Mouse (Mus musculus): ENCODE data around the gene Srp14.

Srp14 gene

DNA sequence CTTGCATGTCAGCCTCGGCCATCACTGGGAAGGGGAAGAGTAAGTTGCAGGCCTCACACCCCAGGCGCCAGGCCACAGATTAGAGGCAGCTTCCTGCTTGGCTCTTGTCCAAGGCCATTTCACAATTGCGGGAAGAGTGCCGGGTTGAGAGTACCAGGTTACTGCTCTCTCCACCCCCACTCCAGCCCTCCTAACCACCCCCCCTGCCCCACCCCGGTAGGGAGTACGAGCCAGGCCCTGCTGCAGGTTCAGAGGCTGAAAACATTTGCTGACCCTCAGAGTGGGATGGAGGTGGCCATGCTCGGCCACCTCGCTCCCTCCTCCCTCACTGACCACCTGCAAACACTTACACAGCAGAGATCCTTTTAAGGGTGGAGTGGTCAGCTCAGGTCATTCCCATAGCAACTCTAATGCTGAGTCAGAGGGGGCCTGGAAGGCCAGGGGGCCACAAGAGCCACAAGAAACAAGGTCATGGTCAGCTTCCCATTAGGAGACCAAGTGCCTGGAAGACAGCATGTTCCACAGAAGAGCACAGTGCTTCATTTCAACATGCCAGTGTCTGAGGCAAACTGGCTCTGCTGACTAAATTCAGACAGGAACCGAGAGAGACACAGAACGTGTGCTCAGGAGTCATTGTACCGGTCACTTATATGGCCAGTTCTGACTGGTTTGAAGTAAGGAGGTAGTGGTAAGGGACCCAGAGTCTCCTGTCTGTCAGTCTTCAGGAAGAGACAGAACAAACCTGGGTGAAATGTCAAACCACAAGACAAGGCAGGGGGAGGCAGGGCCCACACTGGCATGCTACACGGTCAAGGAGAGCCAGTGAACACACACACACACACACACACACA lies 11.0 kb upstream of the Srp14 start:
- peak; percentile 43 for DNase-seq

DNA sequence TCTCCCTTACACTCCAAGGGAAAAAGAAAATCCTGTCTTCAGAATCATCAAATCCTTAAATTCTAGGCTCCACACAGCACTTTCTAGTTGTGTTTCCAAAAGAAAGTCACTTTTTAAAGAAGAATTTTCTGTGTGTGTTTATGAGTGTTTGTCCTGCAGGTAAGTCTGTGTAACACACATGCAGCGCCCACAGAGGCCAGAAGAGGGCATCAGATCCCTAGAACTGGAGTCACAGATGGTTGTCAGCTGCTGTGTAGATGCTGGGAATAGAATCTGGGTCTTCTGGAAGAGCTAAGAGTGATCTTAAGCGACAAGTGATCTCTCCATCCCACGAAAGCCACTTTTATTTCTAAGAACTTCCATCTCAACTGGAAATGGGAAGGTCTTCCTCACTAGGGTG lies 8.3 kb upstream of the Srp14 start:
- DNase-seq: no peak

DNA sequence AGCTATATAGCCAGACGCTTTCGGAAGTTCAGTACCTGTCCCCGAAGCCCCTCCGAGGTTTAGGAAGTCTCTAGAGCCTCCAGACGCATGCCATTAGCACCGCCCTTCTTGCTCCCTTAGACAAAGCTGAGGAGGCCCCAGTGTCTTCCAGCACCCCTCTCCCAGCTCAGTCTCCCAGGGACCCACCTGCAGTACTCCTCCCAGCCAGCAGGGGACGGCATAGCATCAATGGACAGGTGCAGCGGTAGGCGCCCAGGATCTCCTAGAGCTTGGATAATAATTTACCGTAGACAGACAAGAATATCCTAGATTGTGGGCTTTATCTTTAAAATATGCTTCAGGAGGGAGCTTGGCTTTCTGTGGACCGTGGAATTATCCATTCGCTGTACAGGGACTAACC lies 7.4 kb upstream of the Srp14 start:
- peak; percentile 81 for DNase-seq

DNA sequence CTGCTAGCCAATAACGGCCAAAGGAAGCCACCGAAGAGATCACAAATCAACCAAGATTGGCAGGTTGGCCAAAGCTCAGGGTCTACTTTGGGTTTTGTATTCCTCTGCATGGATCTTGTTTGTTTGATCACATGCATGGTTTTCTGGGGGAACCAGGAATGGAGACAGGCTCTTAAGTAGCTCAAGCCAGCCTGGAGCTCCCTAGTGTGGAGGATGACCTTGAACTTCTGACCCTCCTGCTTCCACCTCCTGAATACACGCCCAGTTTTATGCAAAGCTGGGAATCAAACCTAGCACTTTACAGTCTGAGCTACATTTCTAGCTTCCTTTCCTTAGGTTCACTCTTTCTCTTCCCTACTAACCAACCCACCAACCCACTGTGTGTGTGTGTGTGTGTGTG lies 5.9 kb upstream of the Srp14 start:
- DNase-seq: no peak

DNA sequence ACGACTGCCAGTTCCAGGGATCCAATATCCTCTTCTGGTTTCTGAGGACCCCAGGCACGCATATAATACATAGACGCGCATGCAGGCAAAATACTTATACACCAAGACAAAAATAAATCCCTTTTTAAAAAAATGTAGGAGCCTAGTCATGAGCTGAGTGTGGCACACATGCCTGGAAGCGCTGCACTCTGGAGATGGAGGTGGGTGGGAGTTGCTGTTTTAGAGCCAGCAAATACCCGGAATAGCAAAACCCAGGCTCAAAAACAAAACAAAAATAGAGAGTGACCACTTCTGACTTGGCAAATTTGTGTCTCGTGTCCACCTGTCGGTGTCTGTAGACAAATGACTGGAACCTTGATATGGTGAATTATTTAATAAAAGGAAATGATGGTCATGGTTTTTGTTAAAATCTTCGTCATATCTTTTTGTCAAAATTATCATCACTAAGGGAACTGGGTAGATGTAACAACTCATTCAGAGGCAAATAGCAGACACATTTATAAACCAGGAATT lies 4.9 kb upstream of the Srp14 start:
- no peak for DNase-seq

DNA sequence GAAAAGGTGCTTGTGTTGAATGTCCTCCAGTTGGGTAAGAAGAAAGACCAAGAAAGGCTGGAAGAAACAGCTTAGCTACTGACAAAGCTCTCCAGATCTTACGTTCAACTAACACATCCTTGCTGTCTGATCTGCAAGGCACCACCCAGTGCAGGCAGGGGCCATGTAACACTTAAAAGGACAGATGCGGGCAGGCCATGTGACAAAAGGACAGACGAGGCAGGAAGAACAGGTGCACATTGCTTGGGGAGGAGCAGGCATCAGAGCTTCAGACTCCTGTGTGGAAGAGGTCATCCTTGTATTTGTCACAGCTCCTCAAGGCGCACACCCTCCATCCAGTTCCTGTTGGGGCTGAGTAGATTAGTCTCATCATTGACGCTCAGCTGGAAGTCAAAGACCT lies 3.5 kb upstream of the Srp14 start:
- no peak for DNase-seq

DNA sequence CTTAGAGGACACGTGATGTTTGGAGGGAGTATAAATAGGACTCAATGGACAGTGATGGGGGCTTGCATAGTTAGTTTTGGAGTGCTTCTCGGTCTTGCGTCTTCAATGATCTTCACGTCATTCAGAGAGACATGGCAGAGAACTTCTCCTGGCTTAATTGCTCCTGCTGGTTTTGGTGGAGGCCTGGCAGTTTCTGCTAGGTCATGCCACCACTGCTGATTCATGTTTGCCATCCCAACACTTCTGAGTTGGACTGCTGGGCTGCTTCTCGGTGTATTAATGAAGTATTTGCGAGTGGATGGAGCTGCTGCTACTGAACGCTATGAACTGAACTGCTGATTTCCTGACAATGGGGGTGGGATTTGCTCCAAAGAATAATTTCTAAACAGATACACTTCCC lies 1.4 kb upstream of the Srp14 start:
- no peak for DNase-seq

DNA sequence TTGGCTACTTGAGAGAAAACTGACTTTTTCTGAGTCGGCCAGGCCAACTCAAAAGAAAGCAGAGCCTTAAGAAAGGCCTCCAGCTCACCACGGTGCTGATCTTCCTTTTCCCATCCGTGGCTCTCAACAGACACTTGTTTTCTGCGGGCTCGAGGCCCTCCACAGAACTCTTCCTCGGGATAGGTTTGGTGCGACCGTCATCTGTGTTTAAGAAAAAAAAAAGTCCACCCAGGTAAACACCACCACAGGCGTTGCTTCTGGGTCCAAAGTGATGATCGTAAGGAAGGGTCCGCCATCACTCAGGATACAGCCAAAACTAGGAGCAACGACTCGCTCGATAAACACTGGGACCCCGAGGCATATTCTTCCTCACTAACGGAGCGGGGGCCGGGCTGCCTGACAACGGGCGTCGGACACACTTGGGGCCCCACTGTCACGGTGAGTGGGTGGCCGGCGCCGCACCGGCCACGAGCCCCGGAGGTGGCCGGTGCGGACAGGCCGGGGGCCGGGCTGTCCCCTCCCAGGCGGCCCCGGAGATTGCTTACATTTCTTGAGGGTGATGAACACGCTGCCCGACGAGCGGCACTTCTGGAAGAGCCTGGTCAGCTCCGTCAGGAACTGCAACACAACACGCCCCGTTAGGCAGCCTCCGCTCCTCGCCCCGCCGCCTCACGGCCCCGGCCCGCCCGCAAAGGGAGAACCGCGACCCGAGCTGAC lies 520 bp downstream of the Srp14 start:
- no peak for DNase-seq

DNA sequence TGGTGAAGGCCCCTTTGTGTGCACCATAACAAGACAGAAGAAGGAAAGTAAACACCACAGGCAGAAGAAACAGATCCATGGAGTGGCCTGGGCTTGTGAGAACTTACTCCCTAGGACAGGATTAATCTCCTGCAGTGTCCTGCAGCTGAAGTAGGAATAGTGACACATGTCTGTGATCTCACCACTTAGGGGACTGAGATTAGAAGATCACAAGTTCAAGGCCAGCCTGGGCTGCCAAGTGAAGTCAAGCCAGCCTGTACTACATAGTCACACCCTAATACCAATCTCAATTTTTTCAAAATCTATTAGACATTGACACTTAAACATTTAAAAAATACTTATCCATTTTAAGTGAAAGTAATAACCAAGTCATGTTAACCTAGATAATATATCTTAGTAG lies 11.2 kb downstream of the Srp14 start:
- DNase-seq: no peak

DNA sequence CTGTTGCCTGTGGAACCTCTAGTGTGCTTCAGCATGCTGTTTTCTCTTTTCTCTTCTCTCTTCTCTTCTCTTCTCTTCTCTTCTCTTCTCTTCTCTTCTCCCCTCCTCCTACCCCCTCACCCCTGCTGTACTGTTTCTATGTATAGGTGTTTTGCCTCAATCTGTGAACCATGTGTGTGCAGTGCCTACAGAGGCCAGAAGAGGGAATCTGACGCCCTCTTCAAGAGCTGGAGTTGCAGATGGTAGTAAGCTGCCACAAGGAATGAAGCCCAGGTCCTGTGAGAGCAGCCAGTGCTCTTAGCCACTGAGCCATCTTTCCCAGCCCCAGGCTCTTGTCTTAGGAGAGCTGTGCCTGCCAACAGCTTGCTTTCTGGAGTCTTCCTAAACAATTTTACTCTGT lies 12.9 kb downstream of the Srp14 start:
- DNase-seq: no peak

DNA sequence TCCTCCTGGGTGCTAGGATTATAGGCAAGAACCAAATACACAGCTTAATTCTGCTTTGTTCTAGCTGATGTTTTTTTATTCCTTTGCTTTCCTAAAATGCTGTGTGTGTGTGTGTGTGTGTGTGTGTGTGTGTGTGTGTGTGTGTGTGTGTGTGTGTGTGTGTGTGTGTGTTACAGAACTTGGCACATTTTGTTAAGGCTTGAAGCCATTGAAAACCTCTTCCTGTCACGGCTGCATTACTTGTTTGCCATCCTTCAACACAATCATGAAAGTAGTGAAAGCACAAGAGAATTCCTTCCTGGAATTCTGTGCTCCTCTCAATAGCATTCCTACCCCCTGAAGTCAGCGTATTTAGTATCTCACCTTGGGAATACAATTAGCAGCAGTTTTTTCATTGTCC lies 13.6 kb downstream of the Srp14 start:
- no peak for DNase-seq

DNA sequence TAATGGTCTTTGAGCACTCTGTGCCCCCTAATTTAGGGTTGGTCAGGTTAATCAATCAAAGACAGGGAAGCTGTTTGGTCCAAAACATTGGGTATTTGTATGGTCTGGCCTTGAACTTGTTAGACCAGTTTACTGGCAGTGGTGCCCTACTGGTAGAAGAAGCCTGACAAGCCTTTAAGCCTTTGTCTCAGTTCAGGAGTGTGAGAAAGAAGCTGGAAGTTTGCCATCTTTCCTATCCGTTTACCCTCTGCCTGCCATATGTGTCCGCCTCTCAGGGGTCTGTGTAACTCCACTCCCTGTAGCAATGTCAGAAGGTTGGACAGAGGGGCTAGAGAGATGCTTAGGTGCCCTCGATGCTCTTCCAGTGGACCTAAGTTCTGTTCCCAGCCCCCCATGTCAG lies 15.1 kb downstream of the Srp14 start:
- no peak for DNase-seq

DNA sequence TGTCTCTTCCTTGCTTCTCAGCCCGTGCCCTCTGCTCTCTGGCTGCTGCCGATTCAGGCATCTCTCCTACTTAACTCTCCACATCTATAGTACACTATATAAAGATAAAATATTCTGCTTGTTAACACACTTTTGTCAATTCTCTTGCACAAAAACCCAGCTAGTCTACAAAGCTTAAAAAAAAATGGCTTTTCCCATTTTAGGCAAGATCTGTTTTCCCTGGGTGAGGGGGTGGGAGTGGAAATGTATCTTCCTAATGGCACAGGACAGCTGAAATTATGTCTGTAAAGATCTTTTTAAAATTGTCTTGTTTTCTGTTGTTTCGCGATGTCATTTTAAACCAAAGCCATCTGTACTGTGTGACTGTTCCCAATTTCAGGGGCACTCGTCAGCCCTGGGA lies 16.0 kb downstream of the Srp14 start:
- no peak for DNase-seq

DNA sequence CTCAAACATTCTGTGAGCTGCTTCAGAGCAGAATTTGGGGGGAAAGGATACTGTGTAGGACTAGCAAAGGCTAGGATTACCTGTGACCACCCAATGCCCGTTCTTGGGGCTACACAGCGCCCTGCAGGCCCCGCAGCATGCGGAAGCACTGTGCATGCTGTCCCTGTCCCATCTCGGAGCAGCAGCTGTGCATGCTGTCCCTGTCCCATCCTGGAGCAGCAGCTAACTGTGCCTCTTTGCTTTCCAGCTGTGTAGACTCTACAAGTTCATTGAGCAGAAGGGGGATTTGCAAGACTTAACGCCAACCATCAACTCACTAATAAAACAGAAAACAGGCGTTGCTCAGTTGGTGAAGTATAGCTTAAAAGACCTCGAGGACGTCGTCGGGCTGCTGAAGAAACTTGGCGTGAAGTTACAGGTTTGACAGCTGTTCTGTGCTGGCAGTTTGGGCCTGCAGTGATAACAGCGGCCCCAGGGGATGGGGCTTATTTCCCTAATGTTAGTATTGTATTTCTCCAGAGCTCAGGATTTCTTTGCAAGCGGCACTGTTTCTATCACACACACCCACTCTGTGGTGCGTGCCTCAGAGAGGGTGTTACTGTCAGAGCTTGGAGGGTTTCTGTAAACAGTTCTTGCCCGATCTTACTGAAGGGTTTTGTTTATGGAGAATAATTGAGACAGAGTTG lies 17.9 kb downstream of the Srp14 start:
- no peak for DNase-seq

DNA sequence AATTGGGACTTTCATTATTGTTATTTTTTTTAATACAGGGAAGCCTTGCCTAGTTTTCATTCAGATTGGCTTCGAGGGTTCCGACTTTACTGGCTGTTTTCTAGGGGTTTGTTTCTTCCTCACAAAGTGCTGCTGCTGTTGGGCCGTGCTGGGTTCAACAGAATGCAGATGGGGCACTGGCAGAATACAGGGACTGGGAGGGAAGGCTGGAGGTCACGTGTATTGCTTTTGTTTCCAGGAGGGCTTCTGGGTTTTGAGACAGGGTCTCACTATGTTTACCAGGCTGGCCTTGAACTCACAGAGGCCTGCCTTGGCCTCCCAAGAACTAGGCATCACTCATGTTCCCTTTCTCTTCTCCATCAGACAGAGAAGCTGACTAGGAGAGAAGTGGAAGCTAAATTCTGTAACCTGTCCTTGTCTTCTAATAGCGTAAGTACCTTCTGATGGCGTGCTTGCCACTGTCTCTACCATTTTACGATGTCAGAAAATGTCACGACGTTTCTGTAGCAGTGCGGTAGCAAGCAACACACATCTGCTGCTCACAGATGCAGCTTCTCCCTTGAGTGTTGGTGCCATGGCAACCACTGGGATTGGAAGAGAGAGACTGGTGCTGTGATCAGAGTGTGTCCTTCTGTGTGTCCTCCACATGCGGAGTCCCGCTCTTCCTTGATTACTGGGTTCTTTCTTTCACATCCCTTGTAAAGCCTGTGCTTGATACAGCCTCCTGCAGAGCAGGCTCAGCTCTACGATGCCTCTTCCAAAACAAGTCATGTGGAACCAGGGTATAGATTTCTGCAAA lies 21.8 kb downstream of the Srp14 start:
- DNase-seq: peak; percentile 31

DNA sequence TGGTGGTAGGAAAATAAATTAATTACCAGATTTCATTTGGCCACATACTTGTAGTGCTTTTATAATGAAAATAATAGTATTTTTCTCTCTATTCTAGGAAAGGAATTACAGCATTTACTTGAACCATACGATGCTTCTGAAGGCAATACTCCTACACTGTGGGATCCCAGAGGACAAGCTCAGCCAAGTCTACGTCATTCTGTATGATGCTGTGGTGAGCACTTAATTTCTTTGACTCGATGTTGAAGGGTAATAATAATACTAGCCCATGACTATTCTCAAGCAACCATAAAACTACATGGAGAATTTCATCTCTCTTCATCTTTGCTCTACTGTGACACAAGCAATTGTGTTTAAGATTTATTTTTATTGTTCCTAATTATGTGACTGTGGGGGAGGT lies 22.5 kb downstream of the Srp14 start:
- DNase-seq: no peak

DNA sequence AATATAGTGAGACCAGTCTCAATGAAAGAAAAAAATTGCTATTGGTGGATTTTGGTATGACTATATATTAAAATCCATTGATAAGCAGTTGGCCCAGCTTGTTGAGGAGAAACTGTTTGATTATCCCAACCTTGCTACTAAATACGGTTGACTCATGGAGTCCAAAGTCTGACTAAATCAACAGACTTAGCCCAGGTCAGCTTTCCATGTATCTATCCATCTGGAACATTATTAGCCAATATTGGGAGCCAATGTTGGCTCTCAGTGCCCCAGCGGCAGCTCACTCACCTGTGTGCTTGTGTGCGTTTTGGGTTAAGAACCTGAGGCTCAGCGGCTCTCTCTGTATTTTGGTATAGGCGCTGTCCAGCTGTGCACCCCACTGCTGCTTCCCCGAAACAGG lies 28.5 kb downstream of the Srp14 start:
- DNase-seq: no peak

DNA sequence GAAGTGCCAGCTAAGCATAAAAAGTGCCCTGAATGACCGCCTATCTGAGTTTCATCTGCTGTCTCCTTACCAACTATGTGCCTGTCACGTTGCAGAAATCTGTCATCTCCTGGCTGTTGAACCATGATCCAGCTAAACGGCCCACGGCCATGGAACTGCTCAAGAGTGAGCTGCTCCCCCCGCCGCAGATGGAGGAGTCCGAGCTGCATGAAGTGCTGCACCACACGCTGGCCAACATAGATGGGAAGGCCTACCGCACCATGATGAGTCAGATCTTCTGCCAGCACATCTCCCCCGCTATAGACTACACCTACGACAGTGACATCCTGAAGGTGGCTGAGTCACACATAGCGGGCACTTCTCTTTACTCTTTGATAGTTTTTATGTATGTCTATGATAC lies 31.3 kb downstream of the Srp14 start:
- peak; percentile 37 for DNase-seq

DNA sequence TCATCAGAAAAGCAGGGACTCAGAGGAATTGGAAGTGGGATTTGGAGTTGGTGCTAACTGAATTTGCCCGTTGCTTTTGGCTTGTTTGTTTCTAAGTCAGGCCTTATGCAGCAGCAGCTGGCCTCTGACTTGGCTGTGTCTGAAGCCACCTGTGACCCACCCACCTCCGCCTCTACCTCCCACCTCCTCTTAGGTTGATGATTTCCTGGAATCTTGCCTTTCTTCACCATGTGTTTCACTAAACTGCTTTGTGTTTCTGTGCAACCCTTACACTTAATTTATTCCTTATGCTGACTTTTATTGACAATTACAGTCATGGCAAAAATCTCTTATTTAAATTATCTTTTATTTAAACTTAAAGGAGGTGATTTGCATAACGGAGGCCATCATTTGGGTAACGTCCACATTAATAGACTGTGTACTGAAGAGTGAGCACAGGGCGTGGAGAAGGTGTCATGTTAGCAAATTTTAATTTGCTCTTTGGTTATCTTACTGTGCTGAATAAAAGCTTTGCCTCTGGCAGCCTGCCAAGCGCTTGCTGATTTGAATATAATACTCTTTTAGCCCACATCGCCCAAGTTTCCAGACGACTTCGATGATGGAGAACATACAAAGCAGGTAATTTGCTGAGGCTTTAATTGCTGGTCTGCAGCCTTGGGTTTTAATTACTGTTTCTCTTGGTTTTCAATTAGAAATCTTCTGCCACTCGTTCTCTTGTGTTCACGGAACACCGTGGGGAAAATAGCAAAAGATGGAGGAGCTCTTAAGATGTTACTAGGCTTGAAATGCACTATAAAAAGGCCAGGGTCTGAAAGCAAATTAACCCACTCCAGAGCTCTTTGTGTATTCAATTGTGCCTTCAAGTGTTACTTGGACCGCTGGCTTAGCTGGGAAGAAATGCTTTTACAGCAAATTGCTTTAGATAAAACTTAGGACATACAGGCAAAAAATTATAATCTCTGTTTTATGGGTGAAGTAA lies 33.5 kb downstream of the Srp14 start:
- peak; percentile 52 for DNase-seq

DNA sequence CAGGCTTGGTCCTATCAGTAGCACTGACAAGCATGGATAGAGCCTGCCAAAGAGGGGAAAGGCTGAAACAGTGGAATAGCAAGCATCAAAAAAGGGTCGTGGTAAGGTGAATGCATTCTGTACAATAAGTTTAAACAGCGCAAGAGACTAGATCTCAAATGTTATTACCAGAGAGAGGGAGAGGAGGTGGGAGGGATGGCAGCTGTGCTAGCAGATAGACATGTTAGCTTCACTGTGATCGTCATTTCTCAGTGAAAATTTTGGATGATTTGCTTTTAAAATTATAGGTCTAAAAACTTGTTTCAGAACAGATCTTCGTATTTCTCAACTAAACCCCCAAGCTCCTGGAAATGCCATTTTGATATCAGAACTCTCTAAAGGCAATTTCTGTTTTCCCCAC lies 36.8 kb downstream of the Srp14 start:
- DNase-seq: no peak

DNA sequence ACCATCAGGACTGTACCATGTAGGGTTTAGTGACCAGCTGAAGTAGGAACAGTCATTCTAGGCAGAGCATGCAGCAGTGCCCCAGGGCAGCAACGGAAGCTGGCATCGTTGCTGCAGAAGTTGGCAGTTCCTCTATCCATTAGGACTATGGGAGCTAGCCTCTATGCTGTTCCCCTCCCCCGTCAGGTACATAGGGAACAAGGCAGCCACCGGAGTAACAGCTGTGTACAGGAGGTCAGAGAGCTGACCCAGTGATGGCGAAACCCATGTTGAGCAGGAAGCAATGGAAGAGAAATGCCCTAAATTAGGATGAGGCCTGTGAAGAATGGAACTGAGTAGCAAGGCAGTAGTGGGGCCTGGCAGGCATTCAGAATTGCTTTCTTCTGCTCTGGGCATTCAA lies 37.3 kb downstream of the Srp14 start:
- DNase-seq: no peak

DNA sequence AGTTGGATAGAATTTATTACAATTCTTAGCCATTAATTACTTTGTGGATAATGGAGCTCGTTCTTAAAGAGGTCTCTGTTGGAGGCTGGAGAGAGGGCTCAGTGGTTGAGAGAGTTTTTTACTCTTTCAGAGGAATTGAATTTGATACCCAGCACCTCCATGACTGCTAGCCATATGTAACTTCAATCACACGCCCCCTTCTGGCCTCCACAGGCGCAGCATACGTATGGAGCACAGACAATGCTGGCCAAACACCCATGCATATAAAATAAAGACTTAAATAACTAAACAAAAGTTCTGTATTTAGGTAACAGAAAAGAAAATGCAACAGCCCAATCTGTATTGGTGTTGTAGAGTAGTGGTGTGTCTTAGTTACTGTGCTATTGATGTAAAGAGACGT lies 47.9 kb downstream of the Srp14 start:
- no peak for DNase-seq
